8 mouse cellular contexts compared by ENCODE assay signal in the genomic region with DNA sequence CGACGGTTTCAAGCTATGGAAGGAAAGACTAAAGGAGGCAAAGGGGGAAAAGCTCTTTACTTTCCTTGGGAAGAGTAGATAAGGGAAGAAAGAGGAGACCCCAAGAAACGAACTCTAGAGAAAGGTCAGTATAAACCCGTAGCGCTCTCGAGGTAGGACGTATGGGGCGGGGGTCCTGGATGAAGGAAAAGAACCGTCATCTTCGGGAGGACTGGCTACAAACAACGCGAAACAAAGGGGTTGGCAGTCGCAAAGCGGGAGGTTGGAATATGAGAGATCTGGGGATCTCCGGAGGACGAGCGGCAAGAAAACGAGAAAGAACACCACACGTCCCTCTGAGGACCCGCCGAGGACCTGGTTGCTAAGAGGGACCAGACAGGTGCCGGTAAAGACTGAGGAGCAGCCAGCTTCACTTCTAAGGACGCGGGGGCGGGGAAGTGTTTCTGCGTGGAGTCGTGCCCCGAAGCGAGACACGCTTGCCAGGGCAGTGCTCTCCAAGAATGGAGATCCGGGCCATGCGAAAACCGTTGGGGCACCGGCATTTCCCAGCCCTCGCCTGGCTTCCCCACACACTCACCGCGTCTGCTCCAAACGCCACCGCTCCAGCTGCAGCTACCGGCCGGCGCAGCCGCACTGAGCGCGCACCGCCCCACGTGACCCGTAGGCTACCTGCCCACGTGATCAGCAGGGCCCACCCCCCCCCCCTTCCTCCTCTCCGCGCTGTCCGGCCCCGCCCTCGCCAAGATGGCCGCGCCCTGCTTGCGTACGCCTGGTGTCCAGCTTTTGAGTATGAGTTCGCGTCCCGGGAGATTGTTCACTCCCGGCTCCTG. TPM values are rescaled to one million over a fixed set of nuclear protein-coding genes. Genes with fewer than 3 reads are reported as not detected.
DNase-seq lines count a peak whose midpoint lies in the region; ATAC-seq and TF ChIP-seq lines count a peak whose summit lies in the region.

Fam118b (minus strand) TSS at position 660 of the 830 bp plus-strand sequence.
Rpusd4 (plus strand) TSS at position 720 of the 830 bp plus-strand sequence.

- H3K79me2 ChIP-seq in CH12.LX (replicated peaks; ENCODE audit: control insufficient read depth, extremely low read depth, insufficient read depth, poor library complexity, severe bottlenecking), result peaks cover 10% of the 10 kb centered on the region

- DNase-seq in CH12.LX (ENCODE audit: extremely low read depth), result peak; percentile 89
- peak; percentile 80 for DNase-seq in c-Kit-positive CD71-positive TER-119-negative erythroid progenitor cells, embryonic 14.5 days (ENCODE audit: low read depth)
- peak; percentile 90 to 94 for DNase-seq in heart, postnatal 10 days
- no peak for DNase-seq in large intestine, adult 2 months (ENCODE audit: low read depth, low spot score)
- DNase-seq in liver, postnatal 0 days, result peak; percentile 94
- peak; percentile 95 for DNase-seq in testis, postnatal 10 days (ENCODE audit: low spot score)

- no peaks in the 10 kb centered on the region for H3K27me3 ChIP-seq in CH12.LX (replicated peaks)
- H3K27me3 ChIP-seq in forebrain, embryonic 12.5 days, result no peaks in the 10 kb centered on the region
- H3K27me3 ChIP-seq in liver, postnatal 0 days (ENCODE audit: insufficient read depth, low read length), result no peaks in the 10 kb centered on the region
- H3K27me3 ChIP-seq in neural tube, embryonic 14.5 days (ENCODE audit: control insufficient read depth, insufficient read depth, low read length), result no peaks in the 10 kb centered on the region

- dilution Hi-C loops in CH12.LX (cut with MboI; ENCODE audit: extremely low pct_ligation_motif_present, extremely low pct_unique_long_range_greater_than_20kb, low sequenced_read_pairs), result no loop called here

- ATAC-seq in forebrain, embryonic 12.5 days (ENCODE audit: low FRiP score), result peak; percentile 98
- peak; percentile 95 for ATAC-seq in liver, postnatal 0 days
- peak; percentile 96 for ATAC-seq in neural tube, embryonic 14.5 days (ENCODE audit: low read depth)

- TF ChIP-seq RAD21 in CH12.LX (IDR thresholded peaks at IDR 0.05; ENCODE audit: low read depth, low read length), result no peak

- peak within 1 kb of the TSS; percentile 90 for H3K9ac ChIP-seq in CH12.LX (ENCODE audit: insufficient read depth, low read depth)
- peak within 1 kb of the TSS; percentile 67 for H3K9ac ChIP-seq in forebrain, embryonic 12.5 days
- peak within 1 kb of the TSS; percentile 80 for H3K9ac ChIP-seq in liver, postnatal 0 days (replicated peaks)
- peak within 1 kb of the TSS; percentile 83 for H3K9ac ChIP-seq in neural tube, embryonic 14.5 days (replicated peaks; ENCODE audit: low read depth, low read length)

- H3K9me3 ChIP-seq in CH12.LX (replicated peaks; ENCODE audit: low read length), result no peaks in the 10 kb centered on the region
- H3K9me3 ChIP-seq in forebrain, embryonic 12.5 days, result no peaks in the 10 kb centered on the region
- no peaks in the 10 kb centered on the region for H3K9me3 ChIP-seq in liver, postnatal 0 days (ENCODE audit: low read length)
- no peaks in the 10 kb centered on the region for H3K9me3 ChIP-seq in neural tube, embryonic 14.5 days (ENCODE audit: control insufficient read depth, low read length)

- TF ChIP-seq CTCF in CH12.LX (conservative IDR thresholded peaks at IDR 0.05 in 1 of 2, IDR thresholded peaks at IDR 0.05 in 1 of 2; ENCODE audit: low read depth in 2 of 2, low read length in 2 of 2), result no peak
- no peak for TF ChIP-seq CTCF in liver, postnatal 0 days (IDR thresholded peaks at IDR 0.05; ENCODE audit: low read depth)

- in situ Hi-C loops in CH12.LX (cut with MboI; ENCODE audit: low pct_ligation_motif_present, low pct_unique_long_range_greater_than_20kb, low sequenced_read_pairs), result no loop called here

- TF ChIP-seq POLR2A in CH12.LX (IDR thresholded peaks at IDR 0.05; ENCODE audit: low read depth, low read length), result peak; percentile 96

- peaks cover 14 to 38% of the 10 kb centered on the region in 2 experiments for H3K36me3 ChIP-seq in CH12.LX (replicated peaks in 1 of 2; ENCODE audit: control insufficient read depth in 1 of 2, insufficient read depth in 1 of 2, low read length in 1 of 2)
- peaks cover 8% of the 10 kb centered on the region for H3K36me3 ChIP-seq in forebrain, embryonic 12.5 days (replicated peaks)
- peaks cover 5% of the 10 kb centered on the region; the same call in 1 of the 2 replicates for H3K36me3 ChIP-seq in liver, postnatal 0 days (replicated peaks; ENCODE audit: insufficient read depth, low read length)
- H3K36me3 ChIP-seq in neural tube, embryonic 14.5 days (ENCODE audit: control insufficient read depth, insufficient read depth, low read length), result peaks cover under 1% of the 10 kb centered on the region; the same call in 1 of the 2 replicates

- peak within 1 kb of the TSS; percentile 62 to 94 (median 86) for H3K4me3 ChIP-seq in CH12.LX (replicated peaks in 1 of 3; ENCODE audit: low read depth in 2 of 3, low read length in 2 of 3, poor library complexity in 1 of 3)
- H3K4me3 ChIP-seq in forebrain, embryonic 12.5 days (replicated peaks), result peak within 1 kb of the TSS; percentile 61
- peak within 1 kb of the TSS; percentile 74 for H3K4me3 ChIP-seq in liver, postnatal 0 days (ENCODE audit: low read depth, low read length)
- peak within 1 kb of the TSS; percentile 78 for H3K4me3 ChIP-seq in neural tube, embryonic 14.5 days (ENCODE audit: low read depth, low read length)

- peaks cover 0 to 52% of the 10 kb centered on the region in 2 experiments; a peak in 2 of 4 replicates for H3K4me1 ChIP-seq in CH12.LX (ENCODE audit: control insufficient read depth in 1 of 2, insufficient read depth in 2 of 2)
- H3K4me1 ChIP-seq in forebrain, embryonic 12.5 days, result peaks cover 17% of the 10 kb centered on the region
- peaks cover 21% of the 10 kb centered on the region for H3K4me1 ChIP-seq in liver, postnatal 0 days (ENCODE audit: insufficient read depth)
- H3K4me1 ChIP-seq in neural tube, embryonic 14.5 days (ENCODE audit: control insufficient read depth, insufficient read depth, low read length), result peaks cover 9% of the 10 kb centered on the region; the same call in 1 of the 2 replicates

- intact Hi-C loops in heart, postnatal 10 days (cut with DNase I), result no loop called here

- H3K27ac ChIP-seq in CH12.LX (ENCODE audit: insufficient read depth, low read depth), result no peak within 1 kb of the TSS
- H3K27ac ChIP-seq in forebrain, embryonic 12.5 days, result peak within 1 kb of the TSS; percentile 57
- H3K27ac ChIP-seq in liver, postnatal 0 days (ENCODE audit: low read depth), result peak within 1 kb of the TSS; percentile 64; the same call in 1 of the 2 replicates
- H3K27ac ChIP-seq in neural tube, embryonic 14.5 days (ENCODE audit: low read depth, low read length), result peak within 1 kb of the TSS; percentile 82

- WGBS in forebrain, embryonic 12.5 days, result under 1% methylated on average over 59 of the region's 62 CpGs
- WGBS in large intestine, adult 2 months, result under 1% methylated on average over 62 of the region's 62 CpGs
- WGBS in liver, postnatal 0 days (ENCODE audit: insufficient replicate concordance), result 1% methylated on average over 61 of the region's 62 CpGs
- WGBS in neural tube, embryonic 14.5 days, result under 1% methylated on average over 62 of the region's 62 CpGs

- H3K4me2 ChIP-seq in CH12.LX (ENCODE audit: insufficient read depth, low read depth, poor library complexity, severe bottlenecking), result peak within 1 kb of the TSS; percentile 96
- peak within 1 kb of the TSS; percentile 80 for H3K4me2 ChIP-seq in forebrain, embryonic 12.5 days
- peak within 1 kb of the TSS; percentile 97 for H3K4me2 ChIP-seq in liver, postnatal 0 days (ENCODE audit: low read depth, low read length)
- H3K4me2 ChIP-seq in neural tube, embryonic 14.5 days (ENCODE audit: low read depth, low read length), result peak within 1 kb of the TSS; percentile 78

- 0 out of 2 replicates have a peak, but pooled peaks have one; percentile 17 for TF ChIP-seq EP300 in CH12.LX (IDR thresholded peaks at IDR 0.05; ENCODE audit: low read length)
- TF ChIP-seq EP300 in liver, postnatal 0 days (IDR thresholded peaks at IDR 0.05; ENCODE audit: low read depth), result no peak

TF ChIP-seq in CH12.LX, 34 proteins besides CTCF, POLR2A, EP300 and RAD21 (continues in another document):
- peak; percentile 83 for TF ChIP-seq BHLHE40 (IDR thresholded peaks at IDR 0.05; ENCODE audit: low read depth, low read length)
- peak; percentile 99 for TF ChIP-seq USF1 (IDR thresholded peaks at IDR 0.05; ENCODE audit: low read depth, low read length)
- no peak for TF ChIP-seq CHD2 (IDR thresholded peaks at IDR 0.05; ENCODE audit: low read length)
- TF ChIP-seq MAFK (IDR thresholded peaks at IDR 0.05; ENCODE audit: insufficient replicate concordance, low read length), result no peak
- TF ChIP-seq CHD1 (IDR thresholded peaks at IDR 0.05; ENCODE audit: low read depth, low read length), result peak; percentile 77; the same call in 1 of the 2 replicates
- TF ChIP-seq RCOR1 (conservative IDR thresholded peaks at IDR 0.05; ENCODE audit: low read depth, low read length), result 0 out of 2 replicates have a peak, but pooled peaks have one; percentile 33
- TF ChIP-seq JUND (conservative IDR thresholded peaks at IDR 0.05; ENCODE audit: low read depth, low read length), result no peak
- TF ChIP-seq NRF1 (IDR thresholded peaks at IDR 0.05; ENCODE audit: low read depth, low read length), result peak; percentile 92
- peak; percentile 98 for TF ChIP-seq USF2 (conservative IDR thresholded peaks at IDR 0.05; ENCODE audit: low read depth, low read length)
- TF ChIP-seq SMC3 (IDR thresholded peaks at IDR 0.05; ENCODE audit: low read depth, low read length), result no peak
- no peak for TF ChIP-seq E2F4 (IDR thresholded peaks at IDR 0.05; ENCODE audit: insufficient replicate concordance, low read depth, low read length)

RNA-seq across cellular contexts. Expression of gene Fam118b, which starts in this region (rescaled TPM):
- total RNA-seq in CH12.LX (2012; rRNA removed), result 12.7 and 19.1 TPM in 2 replicates
- total RNA-seq in CH12.LX (2014; rRNA removed), result 21.3 and 22.2 TPM in 2 replicates
- 27.7 and 28.7 TPM in 2 replicates for polyA plus RNA-seq in CH12.LX (2012; ENCODE audit: insufficient read length, low read depth)
- 73.9 TPM in 2 replicates for polyA plus RNA-seq in forebrain, embryonic 12.5 days (2016; fragmentation: Nextera tagmentation; extraction: Ambion mirVana)
- 10 to 100 TPM; 14.3 to 16.7 TPM for total RNA-seq in heart, postnatal 10 days (2021)
- 37.1 and 43.0 TPM in 2 replicates for polyA plus RNA-seq in large intestine, adult 2 months (2012; rRNA removed)
- 8.8 and 9.4 TPM in 2 replicates for polyA plus RNA-seq in liver, postnatal 0 days (2015; fragmentation: Nextera tagmentation; extraction: Ambion mirVana)
- 55.1 and 60.6 TPM in 2 replicates for polyA plus RNA-seq in neural tube, embryonic 14.5 days (2014; fragmentation: Nextera tagmentation; extraction: Ambion mirVana)

RNA-seq across cellular contexts. Expression of gene Rpusd4, which starts in this region (rescaled TPM):
- total RNA-seq in CH12.LX (2012; rRNA removed) (27.3 and 28.2 TPM in 2 replicates), CH12.LX (2014; rRNA removed) (21.7 and 23.7 TPM in 2 replicates)
- 29.5 and 30.1 TPM in 2 replicates for polyA plus RNA-seq in CH12.LX (2012; ENCODE audit: insufficient read length, low read depth)
- 25.6 and 27.9 TPM in 2 replicates for polyA plus RNA-seq in forebrain, embryonic 12.5 days (2016; fragmentation: Nextera tagmentation; extraction: Ambion mirVana)
- total RNA-seq in heart, postnatal 10 days (2021), result 10 to 100 TPM; 10.1 to 11.9 TPM
- 12.1 and 12.4 TPM in 2 replicates for polyA plus RNA-seq in large intestine, adult 2 months (2012; rRNA removed)
- polyA plus RNA-seq in liver, postnatal 0 days (2015; fragmentation: Nextera tagmentation; extraction: Ambion mirVana), result 7.3 and 8.6 TPM in 2 replicates
- polyA plus RNA-seq in neural tube, embryonic 14.5 days (2014; fragmentation: Nextera tagmentation; extraction: Ambion mirVana), result 15.8 and 19.0 TPM in 2 replicates
